Mouse (Mus musculus): ENCODE results near the gene Nr4a3.

Nr4a3 gene

DNA sequence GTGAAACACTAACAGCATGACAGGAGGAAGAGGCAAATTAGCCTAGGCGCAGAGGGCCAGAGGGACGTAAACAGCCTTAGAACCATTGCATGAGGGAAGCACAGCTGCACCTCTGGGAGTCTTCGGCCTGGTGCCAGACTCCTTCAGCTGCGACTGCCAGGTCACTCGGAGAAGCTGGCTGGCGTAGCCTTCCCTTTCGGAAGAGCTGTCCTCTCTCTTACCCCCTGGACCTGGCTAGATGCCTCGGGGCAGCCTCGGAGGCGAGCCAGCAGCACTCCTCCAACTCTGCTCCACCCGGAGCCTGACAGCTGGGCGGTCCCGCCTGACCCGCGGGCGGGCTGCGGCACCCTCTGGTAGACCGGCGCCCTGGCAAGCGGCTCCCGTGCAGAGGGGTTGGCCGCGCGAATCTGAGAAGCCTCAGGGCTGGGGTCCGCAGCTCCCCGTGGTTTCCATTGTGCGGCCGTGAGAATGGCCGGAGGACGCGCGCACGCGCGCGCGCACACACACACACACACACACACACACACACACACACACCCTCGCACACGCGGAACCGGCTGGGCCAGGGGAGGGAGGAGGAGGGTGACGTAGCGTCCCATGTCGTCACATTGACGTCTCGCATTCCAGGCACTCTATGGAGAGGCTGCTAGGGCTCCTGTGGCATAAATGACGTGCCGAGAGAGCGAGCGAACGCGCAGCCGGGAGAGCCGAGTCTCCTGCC lies at the start of gene Nr4a3:
TSS of gene Nr4a3 (plus strand) at position 663 of the 721 bp plus-strand sequence.
- DNase-seq (ENCODE audit: low read depth) = peak; percentile 96

DNA sequence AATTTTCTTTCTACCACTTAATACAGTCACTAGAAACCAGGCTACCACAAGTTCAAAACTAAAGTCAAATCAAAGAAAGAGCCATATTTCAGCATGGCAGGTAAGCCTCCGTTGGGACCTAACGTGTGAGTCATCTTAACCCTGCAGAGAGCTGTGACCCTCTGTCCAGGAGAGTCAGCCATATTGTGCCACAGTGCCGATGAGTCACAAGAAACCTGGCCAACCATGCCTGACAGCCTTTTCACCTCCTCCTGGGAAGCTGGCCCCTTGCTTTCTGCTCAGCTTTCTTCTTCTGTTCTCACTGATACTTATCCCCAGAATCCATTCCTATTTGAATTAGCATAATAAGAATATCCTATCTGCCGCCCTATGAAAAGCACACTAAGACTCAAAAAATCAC lies 42.0 kb upstream of the Nr4a3 start:
- no peak for DNase-seq (ENCODE audit: low read depth)

GRCm38 (mm10) chr4:48003456-48003855 lies 41.5 kb upstream of the Nr4a3 start:
- DNase-seq (ENCODE audit: low read depth) = no peak

DNA sequence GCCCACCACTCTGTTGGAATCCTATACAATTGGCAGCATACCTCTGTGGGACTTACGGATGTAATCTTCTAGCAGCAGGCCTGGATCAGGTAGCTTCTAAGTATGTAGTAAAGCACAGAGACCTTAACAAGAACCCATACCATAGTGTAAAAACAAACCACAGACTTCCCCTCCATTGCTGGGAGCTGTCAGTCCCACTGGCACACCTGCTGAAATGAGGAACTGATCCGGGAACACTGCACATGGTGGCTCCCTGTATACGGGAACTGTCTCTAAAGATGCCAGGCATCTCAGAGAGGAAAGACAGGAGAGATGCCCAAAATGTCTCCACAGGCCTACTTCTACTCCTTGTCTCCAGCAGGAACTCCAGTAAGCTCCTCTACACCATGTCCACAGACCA lies 38.6 kb upstream of the Nr4a3 start:
- DNase-seq (ENCODE audit: low read depth) = no peak

DNA sequence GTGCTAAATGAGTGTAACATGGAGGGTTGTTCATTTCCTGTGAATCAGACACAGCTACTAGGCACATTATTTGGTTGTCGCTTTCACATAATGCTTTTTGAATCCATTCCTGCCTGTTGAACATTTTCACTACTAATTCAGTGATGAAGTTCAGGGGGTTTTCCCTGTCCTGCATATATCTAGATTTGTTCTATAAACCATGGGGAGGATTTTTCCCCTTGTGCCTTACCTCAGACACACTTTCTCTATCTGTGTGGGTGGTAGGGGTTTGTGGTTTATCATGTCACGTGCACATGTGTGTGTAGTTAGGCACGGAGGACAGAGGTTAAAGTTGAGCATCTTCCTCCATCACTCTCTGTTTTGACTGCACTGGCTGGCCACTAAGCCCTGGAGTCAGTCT lies 32.7 kb upstream of the Nr4a3 start:
- peak; percentile 81 for DNase-seq (ENCODE audit: low read depth)

GRCm38 (mm10) chr4:48022966-48023365 lies 22.0 kb upstream of the Nr4a3 start:
- DNase-seq (ENCODE audit: low read depth) = no peak

DNA sequence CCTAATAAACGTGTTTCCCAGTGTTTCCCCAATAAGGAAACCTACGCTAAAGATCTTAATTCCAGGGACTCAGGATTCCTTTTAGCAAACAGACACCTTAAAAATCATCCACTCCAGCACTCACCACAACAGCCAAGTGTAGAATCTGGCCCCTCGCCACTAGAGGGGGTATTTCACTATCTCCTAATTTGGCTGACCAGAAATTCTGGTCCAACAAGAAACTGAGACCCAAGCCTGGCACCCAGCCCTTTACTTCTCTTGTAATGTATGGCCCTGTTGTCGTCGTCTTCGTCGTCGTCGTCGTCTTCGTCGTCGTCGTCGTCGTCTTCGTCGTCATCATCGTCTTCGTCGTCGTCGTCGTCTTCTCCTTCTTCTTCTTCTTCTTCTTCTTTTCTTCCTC lies 15.3 kb upstream of the Nr4a3 start:
- peak; percentile 78 for DNase-seq (ENCODE audit: low read depth)

- peak; percentile 55 for DNase-seq (ENCODE audit: low read depth)
Observed at GRCm38 (mm10) chr4:48034287-48034686, 10.7 kb upstream of the Nr4a3 start.

- no peak for DNase-seq (ENCODE audit: low read depth)
Observed at GRCm38 (mm10) chr4:48037646-48038045, 7.3 kb upstream of the Nr4a3 start.

DNA sequence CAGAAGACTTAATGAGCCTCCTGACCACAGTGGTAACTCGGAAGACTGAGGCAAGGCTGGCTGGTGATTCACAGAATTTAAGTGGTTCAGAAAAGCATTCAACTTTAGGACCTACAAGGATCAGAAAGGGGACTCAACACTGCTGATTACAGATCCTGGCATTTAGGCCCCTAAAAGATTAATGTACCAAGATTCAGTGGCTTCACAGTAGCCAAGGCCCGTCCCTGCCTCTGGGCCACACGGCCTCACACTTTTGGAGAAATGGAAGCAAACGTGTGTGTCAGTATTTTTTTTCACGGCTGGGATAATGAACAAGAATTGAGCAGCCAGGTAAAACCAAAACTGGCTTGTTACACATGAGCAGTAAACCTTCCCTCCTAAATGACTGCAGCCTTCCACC lies 6.1 kb upstream of the Nr4a3 start:
- DNase-seq (ENCODE audit: low read depth) = no peak

DNA sequence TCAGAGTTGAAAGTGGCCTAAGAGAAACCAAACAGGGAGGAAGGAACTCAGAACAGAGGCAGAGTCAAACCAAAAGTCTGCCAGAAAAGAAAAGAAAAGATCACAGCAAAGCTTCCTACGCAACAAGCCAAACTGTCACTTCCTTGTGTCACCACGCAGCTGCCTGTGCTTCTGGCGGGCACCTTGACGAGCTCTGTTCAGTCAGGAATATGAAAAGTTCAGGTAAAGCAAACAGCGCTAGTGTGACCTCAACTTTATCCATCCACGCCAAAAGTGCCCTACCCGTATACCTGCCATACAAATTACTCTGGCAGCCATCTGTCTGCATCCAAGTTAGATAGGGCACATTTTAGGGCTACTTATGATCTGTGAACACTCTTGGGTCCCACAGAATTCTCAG lies 5.2 kb upstream of the Nr4a3 start:
- peak; percentile 80 for DNase-seq (ENCODE audit: low read depth)

DNA sequence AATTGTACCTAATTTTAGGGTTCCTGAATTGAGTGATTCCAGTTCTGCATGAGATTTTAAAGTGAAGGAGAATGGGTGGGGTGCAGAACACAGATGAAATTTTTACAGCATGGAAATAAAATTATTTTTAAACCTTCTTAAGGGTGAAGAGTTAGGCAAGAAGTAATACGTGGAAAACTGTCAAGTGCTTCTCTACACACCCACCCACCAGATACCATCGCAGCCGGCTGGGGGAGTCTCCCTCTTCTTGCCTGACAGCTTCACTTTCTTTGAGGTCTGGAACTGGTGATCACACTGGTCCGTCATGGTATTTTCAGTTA lies 2.5 kb upstream of the Nr4a3 start:
- no peak for DNase-seq (ENCODE audit: low read depth)

GRCm38 (mm10) chr4:48042786-48043701 lies 1.9 kb upstream of the Nr4a3 start:
- DNase-seq (ENCODE audit: low read depth) = peak; percentile 98

DNA sequence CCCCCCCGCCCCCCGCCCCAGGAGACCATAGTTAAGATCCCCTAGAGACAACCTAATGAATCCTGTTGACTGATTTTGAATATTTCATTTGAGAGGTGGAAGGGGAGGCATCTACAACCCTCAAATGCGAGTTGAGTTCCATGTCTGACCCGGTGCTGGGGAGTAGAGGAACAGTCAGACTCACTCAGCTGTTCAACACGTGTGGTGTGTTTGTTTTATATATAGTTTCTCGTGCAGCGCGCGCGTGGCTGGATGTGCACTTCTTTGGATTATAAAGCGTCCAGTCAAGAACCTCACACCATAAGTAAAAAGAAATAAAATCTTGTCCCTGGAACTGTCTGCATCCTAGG lies 837 bp upstream of the Nr4a3 start:
- DNase-seq (ENCODE audit: low read depth) = no peak

- no peak for DNase-seq (ENCODE audit: low read depth)
Observed at GRCm38 (mm10) chr4:48045281-48045720, 348 bp downstream of the Nr4a3 start.

GRCm38 (mm10) chr4:48045721-48046460 lies 938 bp downstream of the Nr4a3 start:
- peak; percentile 80 for DNase-seq (ENCODE audit: low read depth)

GRCm38 (mm10) chr4:48046461-48046901 lies 1.5 kb downstream of the Nr4a3 start:
- peak; percentile 67 for DNase-seq (ENCODE audit: low read depth)

- peak; percentile 89 for DNase-seq (ENCODE audit: low read depth)
Observed at GRCm38 (mm10) chr4:48047136-48047765, 2.3 kb downstream of the Nr4a3 start.

DNA sequence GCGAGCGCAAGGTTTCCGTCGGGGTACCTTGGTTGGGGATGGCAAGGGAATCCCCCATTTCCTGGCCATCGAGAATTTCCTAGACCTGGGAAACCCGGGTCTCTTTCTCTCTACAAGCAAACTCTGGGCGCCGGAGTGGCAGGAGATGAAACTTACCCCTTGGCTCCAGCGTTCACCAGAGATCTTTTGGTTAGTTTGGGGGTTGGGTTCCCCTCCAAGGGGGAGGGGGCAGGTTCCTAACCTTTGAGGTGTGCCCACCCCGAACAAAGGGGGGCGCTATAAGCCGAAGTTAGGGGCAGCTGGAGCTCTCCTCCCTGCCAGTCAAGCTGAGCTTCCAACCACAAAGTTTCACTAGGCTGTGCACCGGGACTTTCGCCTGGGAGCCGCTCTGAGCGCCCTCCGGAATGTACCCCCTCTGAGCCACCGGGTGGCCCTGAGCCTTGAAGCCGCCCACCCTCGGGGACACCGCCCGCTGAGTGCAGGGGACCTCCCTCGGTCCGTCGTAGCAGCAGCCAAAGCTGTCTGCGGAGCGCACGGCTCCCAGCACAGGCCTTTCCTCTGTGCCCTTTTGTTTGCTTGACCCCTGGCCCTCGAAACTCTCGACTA lies 2.9 kb downstream of the Nr4a3 start:
- peak; percentile 74 for DNase-seq (ENCODE audit: low read depth)

DNA sequence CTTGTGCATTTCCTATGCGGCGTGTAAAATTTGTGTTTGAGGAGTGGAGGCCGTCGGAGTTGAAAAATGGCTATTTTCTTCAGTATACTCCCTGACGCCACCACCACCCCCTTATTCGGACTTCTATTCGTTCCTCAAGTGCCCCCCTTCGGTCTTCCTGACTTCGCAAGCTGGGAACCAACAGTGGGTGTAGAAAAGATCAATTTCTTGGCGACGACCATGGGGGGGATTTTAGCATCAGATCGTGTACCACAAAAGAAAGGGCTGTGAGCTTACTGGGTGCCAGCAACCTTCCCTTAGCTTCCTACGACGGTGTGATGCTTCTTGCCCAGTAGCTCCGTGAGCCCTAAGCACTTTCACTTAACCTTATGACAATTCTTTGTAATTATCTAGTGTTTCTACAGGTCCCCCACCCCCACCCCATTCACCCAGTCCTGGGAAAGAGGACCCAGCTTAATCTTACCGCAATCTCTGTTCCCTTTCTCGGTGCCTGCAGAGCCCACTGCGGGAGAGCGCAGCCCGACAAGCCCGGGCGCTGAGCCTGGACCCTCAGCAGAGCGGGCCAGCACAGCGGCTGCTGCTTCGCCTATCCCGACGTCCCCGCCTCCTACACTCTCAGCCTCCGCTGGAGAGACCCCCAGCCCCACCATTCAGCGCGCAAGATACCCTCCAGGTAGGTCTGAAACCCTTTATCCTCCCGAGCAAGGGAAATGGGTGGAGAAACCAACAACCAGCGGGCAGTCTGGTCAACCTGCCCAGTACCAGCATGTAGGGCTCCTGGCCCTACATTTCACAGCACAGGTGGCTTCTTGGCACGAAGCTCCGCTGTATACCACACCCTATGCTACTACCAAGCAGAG lies 3.7 kb downstream of the Nr4a3 start:
- DNase-seq (ENCODE audit: low read depth) = peak; percentile 48

DNA sequence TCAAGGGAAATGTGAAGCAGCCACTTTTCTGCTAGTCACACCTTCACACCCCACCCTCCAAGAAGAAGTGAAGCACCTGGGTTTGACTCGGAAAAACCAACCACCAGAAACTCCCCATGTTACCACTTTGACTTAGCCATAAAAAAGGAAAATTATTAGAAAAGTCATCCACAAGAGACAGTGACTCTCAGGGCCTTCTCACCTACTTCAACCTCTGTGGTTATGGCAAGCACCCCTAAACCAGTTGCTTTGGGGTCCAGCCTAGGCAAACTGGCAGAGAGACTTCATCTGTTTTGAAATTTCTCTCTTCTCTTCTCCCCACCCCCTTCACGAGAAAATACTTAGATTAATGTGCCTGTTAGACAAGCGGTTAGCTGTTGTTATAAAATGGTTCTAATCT lies 5.1 kb downstream of the Nr4a3 start:
- no peak for DNase-seq (ENCODE audit: low read depth)

Data from induced T-regulatory cell, adult 2 months (primary cell).